Mouse (Mus musculus) heart, embryonic 10.5 days (tissue): ENCODE measurements around the gene Axl. TPM values are rescaled to one million over a fixed set of nuclear protein-coding genes. Genes with fewer than 3 reads are reported as not detected.

ENCODE experiments used
- DNase-seq: peaks from one replicate; pipeline ENCODE4 v3.0.0-alpha.2; 2017; ENCODE audit warnings: low spot score
- H3K27ac ChIP-seq: fragments of 300-500 bp; sonication (generic); 2 replicates; pipeline ENCODE4 v1.5.1; 2016; ENCODE audit warnings: mild to moderate bottlenecking
- H3K27me3 ChIP-seq: fragments of 300-500 bp; sonication (generic); 2 replicates; pipeline ENCODE4 v1.6.1; 2016; ENCODE audit warnings: mild to moderate bottlenecking; ENCODE audit not compliant: poor library complexity, insufficient read depth, severe bottlenecking
- H3K36me3 ChIP-seq: fragments of 300-500 bp; sonication (generic); 2 replicates; pipeline ENCODE4 v1.6.1; 2016; ENCODE audit warnings: mild to moderate bottlenecking, moderate library complexity
- H3K4me1 ChIP-seq: fragments of 300-500 bp; sonication (generic); 2 replicates; pipeline ENCODE4 v1.6.1; 2016; ENCODE audit warnings: mild to moderate bottlenecking
- H3K4me3 ChIP-seq: fragments of 300-500 bp; sonication (generic); 2 replicates; pipeline ENCODE4 v1.5.1; 2016; ENCODE audit warnings: mild to moderate bottlenecking, moderate library complexity
- H3K9me3 ChIP-seq: fragments of 300-500 bp; sonication (generic); 2 replicates; pipeline ENCODE4 v1.6.1; 2016; ENCODE audit warnings: mild to moderate bottlenecking, moderate library complexity
- WGBS: fragments of 180-500 bp; shearing (Covaris S2); methylation state at CpG from one replicate; pipeline ENCODE4 v1.1.7; 2016; 5-methylcytosine and 5-hydroxymethylcytosine counted together
- microRNA-seq: library from miRNA; unstranded; fragments of <30 nt; microRNA quantifications from one replicate; pipeline ENCODE4, GENCODE M21; 2017
- polyA plus RNA-seq: library from polyadenylated mRNA; unstranded; fragments of >200 nt; fragmentation: Nextera tagmentation; extraction: Ambion mirVana; gene quantifications from 2 replicates; pipeline ENCODE4 v1.2.1, GENCODE M21; 2016

The Axl gene
- polyA plus RNA-seq, 1 experiment from 2014 or later = 53.3 TPM

DNA sequence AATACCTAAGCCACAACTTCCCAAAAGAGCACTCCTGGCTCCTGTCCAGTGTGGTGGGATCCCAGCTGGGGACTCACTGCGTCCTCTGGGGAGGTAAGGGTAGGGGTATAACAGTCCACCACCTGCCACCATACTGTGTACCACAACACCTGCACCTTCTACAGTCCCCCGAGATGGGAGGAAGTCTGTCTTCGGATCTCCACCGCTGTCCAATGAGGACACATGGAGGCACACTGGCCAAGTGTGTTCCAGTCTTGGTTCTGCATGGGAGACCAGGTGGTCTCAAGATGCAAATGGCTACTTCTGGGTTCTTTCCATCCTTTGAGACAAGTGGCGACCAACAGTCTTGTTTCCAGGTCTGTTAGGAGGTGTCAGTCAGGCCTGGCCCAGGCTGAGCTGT, 77.3 kb downstream of the Axl start:
- peaks cover 39% of the 10 kb centered on the region for H3K36me3 ChIP-seq
- no peak for DNase-seq
- no peaks in the 10 kb centered on the region for H3K9me3 ChIP-seq
- WGBS = 50% methylated on average over 5 of the region's 5 CpGs
- H3K4me1 ChIP-seq = peaks cover 61% of the 10 kb centered on the region
- no peak overlapping the region for H3K4me3 ChIP-seq
- H3K27me3 ChIP-seq = no peaks in the 10 kb centered on the region
- H3K27ac ChIP-seq = peak overlapping the region; percentile 87

DNA sequence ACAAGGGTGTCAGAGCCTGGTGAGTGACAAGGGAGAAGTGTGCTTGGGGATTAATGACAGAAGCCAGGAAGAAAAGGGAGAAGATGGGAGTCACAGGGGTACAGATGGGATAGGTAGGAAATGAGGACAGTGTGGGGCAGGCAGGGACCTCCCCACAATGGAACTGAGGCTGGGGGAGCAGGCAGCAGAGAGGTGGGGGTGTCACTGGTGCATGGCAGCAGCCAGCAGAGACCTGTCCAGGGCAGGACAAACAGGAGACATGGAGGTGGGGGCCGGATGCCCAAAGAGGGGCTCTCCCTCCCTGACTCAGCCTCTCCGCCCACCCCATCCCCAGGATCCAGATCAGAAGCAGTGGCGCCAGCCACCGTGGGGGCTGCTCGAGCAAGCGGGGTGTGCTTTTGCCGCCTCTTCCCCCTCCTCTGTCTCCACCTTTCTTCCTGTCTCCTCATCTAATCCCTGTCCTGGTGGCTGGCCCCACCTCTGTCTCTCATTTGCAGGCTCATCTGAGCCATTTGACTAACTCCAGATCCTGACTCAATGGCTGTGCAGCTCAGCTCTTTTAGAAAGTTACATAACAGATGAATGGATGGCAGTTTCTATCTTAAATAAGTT, 77.9 kb downstream of the Axl start:
- H3K36me3 ChIP-seq = peaks cover 34% of the 10 kb centered on the region
- peak overlapping the region; percentile 87 for H3K27ac ChIP-seq
- H3K27me3 ChIP-seq = no peaks in the 10 kb centered on the region
- peak overlapping the region; percentile 42 for H3K4me3 ChIP-seq
- 5% methylated on average over 7 of the region's 7 CpGs for WGBS
- H3K9me3 ChIP-seq = no peaks in the 10 kb centered on the region
- DNase-seq = no peak
- H3K4me1 ChIP-seq = peaks cover 66% of the 10 kb centered on the region

DNA sequence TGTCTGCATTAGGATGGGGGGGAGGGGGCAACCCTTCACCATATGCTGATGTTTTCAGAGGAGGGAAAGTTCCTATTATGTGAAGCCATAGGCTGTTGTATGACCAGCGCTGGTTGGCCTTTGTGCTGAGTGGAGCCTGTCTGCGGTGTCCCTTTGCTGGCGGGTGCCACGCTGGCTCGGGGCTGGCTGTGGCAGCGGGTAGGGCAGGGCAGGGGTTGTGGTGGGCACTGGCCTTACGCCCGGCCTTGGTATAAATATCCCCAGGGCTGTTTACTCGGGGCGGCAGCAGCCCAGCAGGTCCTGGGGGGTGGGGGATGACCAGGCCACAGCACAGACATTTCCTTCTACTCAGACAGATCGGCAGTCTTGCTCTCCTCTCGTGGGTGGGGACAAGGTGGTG, 78.5 kb downstream of the Axl start:
- no peak for DNase-seq

DNA sequence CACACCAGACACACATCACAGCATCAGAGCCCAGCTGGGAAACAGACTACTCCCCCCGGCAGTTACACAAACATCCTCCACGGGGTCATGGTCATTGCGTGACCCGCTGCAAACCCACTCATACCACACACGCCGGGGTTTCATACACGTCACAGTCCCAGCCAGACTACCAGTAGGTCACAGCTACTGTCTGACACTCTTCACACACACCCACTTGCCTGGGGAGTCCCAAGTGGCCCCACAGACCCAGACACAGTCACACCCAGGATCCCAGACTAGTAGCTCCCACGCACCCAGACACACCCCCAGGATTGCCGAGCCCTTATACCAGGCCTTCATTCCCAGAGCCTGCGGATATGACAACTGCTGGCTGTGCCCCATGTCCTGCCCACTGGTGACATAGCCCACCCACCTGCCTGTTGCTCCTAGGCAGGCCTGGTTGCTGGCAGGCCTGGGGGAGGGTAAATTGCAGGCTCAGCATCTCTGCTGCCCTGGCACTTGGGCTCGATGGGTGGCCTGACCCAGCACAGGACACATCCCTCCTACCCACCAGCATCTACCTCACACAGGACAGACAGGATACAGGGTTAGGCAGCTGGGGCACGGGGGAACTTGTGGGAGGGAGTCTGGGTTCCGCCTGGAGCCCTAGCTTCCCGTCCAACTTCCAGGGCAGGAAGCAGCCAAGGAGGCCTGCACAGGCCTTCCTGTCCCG, 80.8 kb downstream of the Axl start:
- Histone ChIP-seq H3K27me3 (no peaks in the 10 kb centered on the region), H3K9me3 (no peaks in the 10 kb centered on the region), H3K4me1 (peaks cover 88% of the 10 kb centered on the region), H3K4me3 (no peak overlapping the region), H3K27ac (peak overlapping the region; percentile 52), H3K36me3 (peaks cover 5% of the 10 kb centered on the region)
- no peak for DNase-seq
- WGBS = 55% methylated on average over 15 of the region's 15 CpGs

More for the DNA sequence above, 78.5 kb downstream of the Axl start:
- Histone ChIP-seq H3K36me3 (peaks cover 27% of the 10 kb centered on the region), H3K9me3 (no peaks in the 10 kb centered on the region), H3K4me1 (peaks cover 73% of the 10 kb centered on the region), H3K27ac (peak overlapping the region; percentile 87), H3K27me3 (no peaks in the 10 kb centered on the region), H3K4me3 (peak overlapping the region; percentile 42)
- WGBS = 12% methylated on average over 12 of the region's 12 CpGs

Small RNAs within 50 kb of the gene (microRNA-seq; reads per million reads assigned to microRNA genes)
- not detected for gene Gm24865

Other genes starting within 250 kb of the Axl start
- not detected in 2 replicates for gene Ceacam2, start 248.8 kb downstream of the Axl start, polyA plus RNA-seq
- gene Erich4, start 172.8 kb downstream of the Axl start, polyA plus RNA-seq = not detected in 2 replicates
- gene Dmac2, start 169.3 kb downstream of the Axl start, polyA plus RNA-seq = 48.9 and 54.6 TPM in 2 replicates
- gene B3gnt8, start 162.1 kb downstream of the Axl start, polyA plus RNA-seq = 5.2 and 5.4 TPM in 2 replicates
- gene Bckdha, start 129.7 kb downstream of the Axl start, polyA plus RNA-seq = 51.7 and 51.8 TPM in 2 replicates
- 50.6 and 74.8 TPM in 2 replicates for gene Exosc5, start 129.5 kb downstream of the Axl start, polyA plus RNA-seq
- 1.1 and 1.9 TPM in 2 replicates for gene Tmem91, start 113.5 kb downstream of the Axl start, polyA plus RNA-seq
- gene B9d2, start 107.9 kb downstream of the Axl start, polyA plus RNA-seq = 34.2 and 35.8 TPM in 2 replicates
- gene Tgfb1, start 101.7 kb downstream of the Axl start, polyA plus RNA-seq = 4.1 and 4.8 TPM in 2 replicates
- 30.1 and 30.2 TPM in 2 replicates for gene Ccdc97, start 69.6 kb downstream of the Axl start, polyA plus RNA-seq
- gene Hnrnpul1, start 33.9 kb downstream of the Axl start, polyA plus RNA-seq = 45.3 and 54.6 TPM in 2 replicates
- gene Cyp2s1, start 28.2 kb upstream of the Axl start, polyA plus RNA-seq = 4.7 and 5.5 TPM in 2 replicates
- not detected in 2 replicates for gene Cyp2b10, start 108.9 kb upstream of the Axl start, polyA plus RNA-seq